Mouse (Mus musculus) forebrain, embryonic 16.5 days (tissue): ENCODE measurements around the gene Klk9. TPM values are rescaled to one million over a fixed set of nuclear protein-coding genes. Genes with fewer than 3 reads are reported as not detected.

ENCODE experiments used
- ATAC-seq: fragments of 200-750 bp; cut with Nextera tagmentation; 2 replicates; pipeline ENCODE4 v1.8.0; 2017; ENCODE audit warnings: mild to moderate bottlenecking, moderate library complexity
- H3K27ac ChIP-seq: fragments of 300-500 bp; sonication (generic); 2 replicates; pipeline ENCODE4 v1.5.1; 2014; ENCODE audit warnings: low read length, control low read depth
- H3K27me3 ChIP-seq: fragments of 300-500 bp; sonication (generic); replicated peaks from 2 replicates; pipeline ENCODE4 v1.6.1; 2014; ENCODE audit warnings: low read length; ENCODE audit not compliant: control insufficient read depth, insufficient read depth
- H3K36me3 ChIP-seq: fragments of 300-500 bp; sonication (generic); 2 replicates; pipeline ENCODE4 v1.6.1; 2014; ENCODE audit not compliant: control insufficient read depth, insufficient read depth
- H3K4me1 ChIP-seq: fragments of 300-500 bp; sonication (generic); replicated peaks from 2 replicates; pipeline ENCODE4 v1.6.1; 2014; ENCODE audit warnings: low read length; ENCODE audit not compliant: control insufficient read depth, insufficient read depth
- H3K4me2 ChIP-seq: fragments of 300-500 bp; sonication (generic); 2 replicates; pipeline ENCODE4 v1.6.1; 2014; ENCODE audit warnings: mild to moderate bottlenecking, low read length, control low read depth
- H3K4me3 ChIP-seq: fragments of 300-500 bp; sonication (generic); replicated peaks from 2 replicates; pipeline ENCODE4 v1.5.1; 2014; ENCODE audit warnings: mild to moderate bottlenecking, low read length, control low read depth
- H3K9ac ChIP-seq: fragments of 300-500 bp; sonication (generic); replicated peaks from 2 replicates; pipeline ENCODE4 v1.6.1; 2014; ENCODE audit warnings: low read depth, low read length, control low read depth
- H3K9me3 ChIP-seq: fragments of 300-500 bp; sonication (generic); 2 replicates; pipeline ENCODE4 v1.6.1; 2016; ENCODE audit warnings: low read length; ENCODE audit not compliant: control insufficient read depth
- WGBS: fragments of 180-500 bp; shearing (Covaris S2); extraction: QIAGEN DNeasy Blood & Tissue Kit; methylation state at CpG from one replicate; pipeline ENCODE4 v1.1.7; 2014; 5-methylcytosine and 5-hydroxymethylcytosine counted together
- polyA plus RNA-seq: library from polyadenylated mRNA; unstranded; fragments of >200 nt; fragmentation: Nextera tagmentation; extraction: Ambion mirVana; gene quantifications from 2 replicates; pipeline ENCODE4 v1.2.1, GENCODE M21; 2015

The Klk9 gene
- polyA plus RNA-seq: 0.23 TPM in 1 of 2 replicates, not detected in the other

GRCm38 (mm10) chr7:43791591-43791990, at the start of gene Klk9:
Gene Klk9 (plus strand): TSS chr7:43791891.
- WGBS: 83% methylated on average over 7 of the region's 7 CpGs
- no peaks in the 10 kb centered on the region for H3K36me3 ChIP-seq
- no peak within 1 kb of the TSS for H3K4me3 ChIP-seq
- no peak within 1 kb of the TSS for H3K9ac ChIP-seq
- ATAC-seq: no peak
- H3K9me3 ChIP-seq: no peaks in the 10 kb centered on the region
- no peak within 1 kb of the TSS for H3K4me2 ChIP-seq
- no peak within 1 kb of the TSS for H3K27ac ChIP-seq
- H3K27me3 ChIP-seq: peaks cover 13% of the 10 kb centered on the region
- H3K4me1 ChIP-seq: 0 out of 2 replicates have a peak, but pooled peaks cover 3% of the 10 kb centered on the region

- H3K4me3 ChIP-seq: no peak overlapping the region
- 54% methylated on average over 1 of the region's 1 CpGs for WGBS
- H3K4me1 ChIP-seq: no peaks in the 10 kb centered on the region
- ATAC-seq: no peak
- no peaks in the 10 kb centered on the region for H3K27me3 ChIP-seq
- no peak overlapping the region for H3K27ac ChIP-seq
- H3K4me2 ChIP-seq: no peak overlapping the region
- H3K9me3 ChIP-seq: no peaks in the 10 kb centered on the region
- no peak overlapping the region for H3K9ac ChIP-seq
- no peaks in the 10 kb centered on the region for H3K36me3 ChIP-seq
Observed at GRCm38 (mm10) chr7:43747788-43748187, 43.9 kb upstream of the Klk9 start.

- H3K9me3 ChIP-seq: no peaks in the 10 kb centered on the region
- no peak overlapping the region for H3K9ac ChIP-seq
- H3K4me1 ChIP-seq: no peaks in the 10 kb centered on the region
- no peaks in the 10 kb centered on the region for H3K36me3 ChIP-seq
- ATAC-seq: no peak
- WGBS: 76% methylated on average over 2 of the region's 2 CpGs
- no peaks in the 10 kb centered on the region for H3K27me3 ChIP-seq
- H3K4me2 ChIP-seq: no peak overlapping the region
- no peak overlapping the region for H3K4me3 ChIP-seq
- H3K27ac ChIP-seq: no peak overlapping the region
Observed at GRCm38 (mm10) chr7:43752806-43753205, 38.9 kb upstream of the Klk9 start.

GRCm38 (mm10) chr7:43766484-43766883, 25.2 kb upstream of the Klk9 start:
- Histone ChIP-seq H3K36me3 (no peaks in the 10 kb centered on the region), H3K9me3 (no peaks in the 10 kb centered on the region), H3K27ac (no peak overlapping the region), H3K4me3 (no peak overlapping the region), H3K4me1 (no peaks in the 10 kb centered on the region), H3K4me2 (no peak overlapping the region), H3K9ac (no peak overlapping the region), H3K27me3 (no peaks in the 10 kb centered on the region)
- WGBS: 36% methylated on average over 8 of the region's 8 CpGs
- no peak for ATAC-seq

GRCm38 (mm10) chr7:43768597-43768996, 23.1 kb upstream of the Klk9 start, which contains the start of gene Klk12:
Gene Klk12 (plus strand): TSS chr7:43768897.
- Histone ChIP-seq H3K9me3 (no peaks in the 10 kb centered on the region), H3K27me3 (no peaks in the 10 kb centered on the region), H3K27ac (no peak within 1 kb of the TSS), H3K36me3 (no peaks in the 10 kb centered on the region), H3K4me1 (no peaks in the 10 kb centered on the region), H3K9ac (no peak within 1 kb of the TSS), H3K4me3 (no peak within 1 kb of the TSS), H3K4me2 (no peak within 1 kb of the TSS)
- 82% methylated on average over 4 of the region's 4 CpGs for WGBS
- no peak for ATAC-seq

GRCm38 (mm10) chr7:43769636-43770035, 22.1 kb upstream of the Klk9 start:
- Histone ChIP-seq H3K4me2 (no peak overlapping the region), H3K4me3 (no peak overlapping the region), H3K9ac (no peak overlapping the region), H3K4me1 (no peaks in the 10 kb centered on the region), H3K36me3 (no peaks in the 10 kb centered on the region), H3K27me3 (no peaks in the 10 kb centered on the region), H3K27ac (no peak overlapping the region), H3K9me3 (no peaks in the 10 kb centered on the region)
- no peak for ATAC-seq
- 93% methylated on average over 8 of the region's 8 CpGs for WGBS

GRCm38 (mm10) chr7:43770701-43771100, 21.0 kb upstream of the Klk9 start:
- H3K36me3 ChIP-seq: no peaks in the 10 kb centered on the region
- H3K27me3 ChIP-seq: no peaks in the 10 kb centered on the region
- H3K9me3 ChIP-seq: no peaks in the 10 kb centered on the region
- no peak overlapping the region for H3K4me2 ChIP-seq
- ATAC-seq: no peak
- no peaks in the 10 kb centered on the region for H3K4me1 ChIP-seq
- no peak overlapping the region for H3K4me3 ChIP-seq
- H3K9ac ChIP-seq: no peak overlapping the region
- WGBS: 92% methylated on average over 10 of the region's 10 CpGs
- no peak overlapping the region for H3K27ac ChIP-seq

GRCm38 (mm10) chr7:43771916-43772315, 19.8 kb upstream of the Klk9 start:
- H3K4me3 ChIP-seq: no peak overlapping the region
- H3K4me1 ChIP-seq: no peaks in the 10 kb centered on the region
- H3K27me3 ChIP-seq: no peaks in the 10 kb centered on the region
- no peak overlapping the region for H3K9ac ChIP-seq
- H3K4me2 ChIP-seq: no peak overlapping the region
- WGBS: 91% methylated on average over 6 of the region's 6 CpGs
- no peak for ATAC-seq
- H3K9me3 ChIP-seq: no peaks in the 10 kb centered on the region
- H3K36me3 ChIP-seq: no peaks in the 10 kb centered on the region
- no peak overlapping the region for H3K27ac ChIP-seq

- 76% methylated on average over 3 of the region's 3 CpGs for WGBS
- ATAC-seq: no peak
- no peaks in the 10 kb centered on the region for H3K9me3 ChIP-seq
- H3K9ac ChIP-seq: no peak overlapping the region
- H3K4me3 ChIP-seq: no peak overlapping the region
- H3K4me1 ChIP-seq: no peaks in the 10 kb centered on the region
- H3K4me2 ChIP-seq: no peak overlapping the region
- H3K36me3 ChIP-seq: no peaks in the 10 kb centered on the region
- no peaks in the 10 kb centered on the region for H3K27me3 ChIP-seq
- no peak overlapping the region for H3K27ac ChIP-seq
Observed at GRCm38 (mm10) chr7:43772901-43773300, 18.8 kb upstream of the Klk9 start.

- no peak within 1 kb of the TSS for H3K4me2 ChIP-seq
Observed at GRCm38 (mm10) chr7:43774364-43774763, 17.3 kb upstream of the Klk9 start, which contains the start of gene Klk11. Gene Klk11 (plus strand): TSS chr7:43774604.

More at GRCm38 (mm10) chr7:43774364-43774763, 17.3 kb upstream of the Klk9 start, which contains the start of gene Klk11:
- Histone ChIP-seq H3K4me1 (no peaks in the 10 kb centered on the region), H3K27ac (no peak within 1 kb of the TSS), H3K27me3 (no peaks in the 10 kb centered on the region), H3K9me3 (no peaks in the 10 kb centered on the region), H3K36me3 (no peaks in the 10 kb centered on the region), H3K9ac (no peak within 1 kb of the TSS), H3K4me3 (no peak within 1 kb of the TSS)
- 97% methylated on average over 5 of the region's 5 CpGs for WGBS
- ATAC-seq: no peak
